Mouse (Mus musculus) gonadal fat pad, adult 2 months (tissue): ENCODE measurements around the gene Mgst3. TPM values are rescaled to one million over a fixed set of nuclear protein-coding genes. Genes with fewer than 3 reads are reported as not detected.
"Not testable (repeated sequence)": the region's sequence is repeated elsewhere in the genome, so short reads cannot be mapped to it uniquely, and the experiment has no call there.

Experiments
- DNase-seq: peaks from one replicate; pipeline ENCODE4 v3.0.0-alpha.2; 2012; ENCODE audit warnings: low read depth
- polyA plus RNA-seq: library from polyadenylated mRNA; depleted of rRNA; stranded (reverse); fragments of >200 nt; gene quantifications from 2 replicates; pipeline ENCODE4 v1.2.3, GENCODE M21; 2012

Mgst3 gene
- polyA plus RNA-seq, 1 experiment = 380 TPM

- DNase-seq = no peak
Measured at GRCm38 (mm10) chr1:167360268-167360667, 33.4 kb downstream of the Mgst3 start.

GRCm38 (mm10) chr1:167358731-167359130, 34.9 kb downstream of the Mgst3 start:
- no peak for DNase-seq

- no peak for DNase-seq
Measured at GRCm38 (mm10) chr1:167357387-167357786, 36.3 kb downstream of the Mgst3 start.

- DNase-seq = no peak
Measured at GRCm38 (mm10) chr1:167352403-167352802, 41.2 kb downstream of the Mgst3 start.

GRCm38 (mm10) chr1:167350597-167351415, 42.8 kb downstream of the Mgst3 start:
- no peak for DNase-seq

- DNase-seq = peak; percentile 49
Measured at GRCm38 (mm10) chr1:167349815-167350596, 43.6 kb downstream of the Mgst3 start, which contains the start of gene Aldh9a1. Gene Aldh9a1 (plus strand): TSS chr1:167349991.

- not testable (repeated sequence) for DNase-seq
Measured at GRCm38 (mm10) chr1:167349206-167349605, 44.4 kb downstream of the Mgst3 start.

GRCm38 (mm10) chr1:167345994-167346520, 47.6 kb downstream of the Mgst3 start:
- DNase-seq = not testable (repeated sequence)

GRCm38 (mm10) chr1:167342831-167343230, 50.8 kb downstream of the Mgst3 start:
- DNase-seq = no peak

- DNase-seq = no peak
Measured at GRCm38 (mm10) chr1:167340910-167341528, 52.6 kb downstream of the Mgst3 start.

GRCm38 (mm10) chr1:167340111-167340787, 53.4 kb downstream of the Mgst3 start:
- DNase-seq = no peak

- DNase-seq = no peak
Measured at GRCm38 (mm10) chr1:167339177-167339781, 54.4 kb downstream of the Mgst3 start.

GRCm38 (mm10) chr1:167337463-167338095, 56.1 kb downstream of the Mgst3 start:
- DNase-seq = no peak

GRCm38 (mm10) chr1:167336398-167336797, 57.2 kb downstream of the Mgst3 start:
- no peak for DNase-seq

- no peak for DNase-seq
Measured at GRCm38 (mm10) chr1:167331106-167331505, 62.5 kb downstream of the Mgst3 start.

GRCm38 (mm10) chr1:167328776-167329175, 64.9 kb downstream of the Mgst3 start:
- DNase-seq = no peak
